Mouse (Mus musculus): ENCODE measurements around the gene Cnst.
A peak's percentile ranks its signal among the peaks of the same experiment; 100 is the strongest.

Cnst gene

DNA sequence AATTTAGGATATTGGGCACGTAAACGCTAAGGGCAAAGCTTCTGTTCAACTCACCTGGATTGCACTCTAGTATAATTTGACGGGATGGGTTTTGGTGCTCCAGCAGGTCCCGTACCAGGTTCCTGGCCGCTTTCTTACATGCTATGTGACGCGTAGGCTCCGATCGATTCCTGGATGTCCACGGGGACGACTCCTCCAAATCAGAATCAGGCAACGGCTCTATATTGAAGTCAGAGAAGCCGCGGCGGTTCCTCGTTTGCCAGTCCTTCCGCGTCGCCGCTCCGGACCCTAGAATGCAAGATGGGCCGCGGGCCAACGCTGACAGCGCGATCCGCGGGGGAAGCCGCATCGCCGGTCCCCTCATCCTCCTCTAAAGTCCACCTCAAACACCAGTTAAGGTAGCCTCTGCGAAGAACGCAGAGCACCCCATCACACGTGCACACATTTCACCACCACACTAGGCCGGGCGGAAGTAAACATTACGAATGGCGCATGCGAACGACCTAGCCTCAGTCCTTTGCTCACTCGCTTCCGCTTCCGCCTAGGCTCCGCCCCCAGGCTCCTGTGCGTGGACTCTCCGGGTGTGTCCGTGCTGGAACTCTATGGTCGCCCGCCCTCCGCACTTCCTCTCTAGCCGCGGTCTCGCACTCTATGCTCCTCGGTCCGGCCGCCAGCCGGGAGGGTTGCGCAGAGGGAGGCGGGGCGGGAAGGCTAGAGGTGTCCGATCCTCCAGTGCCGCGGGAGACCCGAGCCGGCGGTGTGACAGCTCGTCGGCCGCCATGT lies at the start of gene Cnst, which contains the start of gene Tfb2m:
Gene Cnst, plus strand, starts transcription at position 603 of the 783 bp plus-strand sequence.
Gene Tfb2m, minus strand, starts transcription at position 500 of the 783 bp plus-strand sequence.
- peak; percentile 96 for DNase-seq (ENCODE audit: low read depth, low spot score)

DNA sequence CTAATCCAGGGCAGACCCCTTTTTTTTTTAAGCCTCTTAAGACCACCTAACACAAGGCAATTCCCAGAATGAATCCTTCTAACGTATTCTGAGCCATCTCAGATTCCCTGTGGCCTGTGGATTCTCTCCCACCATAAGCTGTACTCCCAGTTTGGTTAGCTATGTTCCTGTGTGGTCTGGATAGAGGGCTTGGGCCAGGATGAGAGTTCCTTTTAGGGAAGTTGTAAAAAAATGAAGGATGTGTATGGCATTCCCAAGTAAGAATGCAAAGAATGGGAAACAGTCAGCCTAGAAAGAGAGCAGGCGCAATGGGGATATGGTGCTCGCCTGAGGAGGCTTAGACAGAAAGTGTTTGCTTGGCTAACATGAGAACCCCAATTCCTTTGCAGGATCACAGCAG lies 46.9 kb upstream of the Cnst start:
- no peak for DNase-seq (ENCODE audit: low read depth, low spot score)

DNA sequence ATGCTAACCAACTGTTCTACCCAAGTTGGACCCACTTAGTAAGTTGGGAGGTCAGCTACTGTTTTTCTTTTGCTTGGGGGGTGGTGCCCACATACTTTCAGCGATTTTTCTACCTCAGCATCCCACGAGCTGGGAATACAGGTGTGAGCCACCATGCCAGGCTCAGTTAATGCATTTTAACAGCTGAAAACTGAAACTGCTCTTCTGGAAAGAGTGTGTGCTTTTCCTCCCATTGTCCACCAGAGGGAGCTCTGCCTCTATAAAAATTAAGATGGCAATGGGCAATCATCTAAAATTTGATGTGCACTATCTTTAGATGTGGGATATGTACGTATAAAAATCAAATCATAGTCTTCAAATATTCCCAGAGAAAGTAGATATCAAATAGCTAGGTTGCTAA lies 43.6 kb upstream of the Cnst start:
- no peak for DNase-seq (ENCODE audit: low read depth, low spot score)

DNA sequence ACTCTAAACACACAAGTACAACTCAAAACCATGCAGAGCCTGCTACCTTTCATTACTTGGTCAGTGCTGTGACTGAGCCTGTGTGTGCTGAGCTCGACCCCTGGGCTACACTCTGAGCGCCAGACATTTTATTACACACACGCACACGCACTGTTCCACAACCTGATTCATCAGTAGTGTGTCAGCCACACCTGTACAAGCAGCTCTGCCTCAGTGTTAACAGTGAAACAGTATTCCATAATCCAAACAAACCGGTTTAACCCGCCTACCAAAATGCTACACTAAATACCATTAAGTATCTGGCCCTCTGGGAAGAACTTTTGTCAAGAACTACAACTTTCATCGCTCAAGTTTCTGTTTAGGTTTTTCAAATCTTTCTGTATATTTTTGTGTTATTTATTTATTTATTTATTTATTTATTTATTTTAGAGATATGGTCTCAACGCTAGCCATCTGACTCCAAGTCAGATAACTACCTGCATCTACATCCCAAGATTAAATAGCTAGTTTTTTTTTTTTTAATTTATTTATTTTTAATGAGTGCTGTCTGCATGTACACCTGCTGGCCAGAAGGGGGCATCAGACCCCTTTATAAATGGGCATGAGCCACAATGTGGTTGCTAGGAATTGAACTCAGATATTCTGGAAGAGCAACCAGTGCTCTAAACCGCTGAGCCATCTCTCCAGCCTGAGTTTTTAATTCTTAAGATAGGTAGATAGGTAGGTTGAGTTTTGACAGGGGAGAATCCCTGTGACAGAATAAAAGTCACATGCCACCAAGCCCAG lies 39.4 kb upstream of the Cnst start:
- DNase-seq (ENCODE audit: low read depth, low spot score), result no peak

DNA sequence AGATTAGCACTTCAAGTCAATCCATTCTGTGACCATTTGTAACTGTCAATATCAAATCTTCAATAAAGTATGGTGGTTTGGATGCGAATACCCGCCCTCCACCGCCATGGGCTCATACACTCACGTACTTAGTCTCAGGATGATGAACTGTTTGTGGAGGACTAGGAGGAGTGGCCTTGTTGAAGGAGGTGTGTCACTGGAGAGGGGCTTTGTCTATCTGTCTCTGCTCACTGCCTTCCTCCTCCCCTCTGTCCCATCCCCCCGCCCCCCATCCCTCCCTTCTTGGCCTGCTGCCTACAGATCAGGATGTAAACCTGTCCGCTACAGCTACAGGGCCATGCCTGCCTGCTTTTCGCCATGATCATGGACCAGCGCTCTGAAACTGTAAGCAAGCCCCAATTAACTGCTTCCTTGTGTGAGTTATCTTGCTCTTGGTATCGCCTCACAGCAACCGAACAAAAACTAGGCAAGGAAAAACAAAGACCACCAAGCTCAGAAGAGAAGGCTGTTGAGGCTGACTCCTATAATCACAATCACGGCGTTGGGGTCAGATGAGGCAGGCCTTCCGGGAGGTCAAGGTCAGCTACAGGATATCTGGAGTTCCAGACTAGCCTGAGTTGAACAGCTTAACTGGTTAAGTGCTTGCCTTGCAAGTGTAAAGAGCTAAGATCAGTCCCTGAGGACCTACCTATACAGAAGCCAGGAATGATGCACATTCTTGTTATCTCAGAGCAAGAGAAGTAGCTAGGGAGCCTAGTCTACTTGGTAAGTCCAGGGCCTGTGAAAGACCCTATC lies 35.4 kb upstream of the Cnst start:
- no peak for DNase-seq (ENCODE audit: low read depth, low spot score)

DNA sequence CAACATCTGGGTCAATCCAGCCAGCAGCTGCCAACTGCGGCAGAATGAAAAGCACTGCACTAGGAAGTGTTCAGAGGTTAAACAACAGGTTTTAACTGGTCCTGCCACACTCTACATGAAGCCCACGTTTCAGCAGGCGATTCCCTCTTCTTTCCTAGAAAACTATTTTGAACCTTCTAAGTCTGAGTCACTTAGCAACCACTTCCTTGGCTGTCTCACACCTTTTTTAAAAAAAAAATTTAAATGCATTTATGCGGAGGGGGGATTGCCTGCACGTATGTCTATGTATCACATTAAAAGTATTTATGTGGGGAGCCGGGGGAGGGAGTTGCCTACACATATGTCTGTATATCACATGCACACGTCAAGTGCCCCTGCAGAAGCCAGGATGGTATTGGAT lies 34.3 kb upstream of the Cnst start:
- DNase-seq (ENCODE audit: low read depth, low spot score), result no peak

DNA sequence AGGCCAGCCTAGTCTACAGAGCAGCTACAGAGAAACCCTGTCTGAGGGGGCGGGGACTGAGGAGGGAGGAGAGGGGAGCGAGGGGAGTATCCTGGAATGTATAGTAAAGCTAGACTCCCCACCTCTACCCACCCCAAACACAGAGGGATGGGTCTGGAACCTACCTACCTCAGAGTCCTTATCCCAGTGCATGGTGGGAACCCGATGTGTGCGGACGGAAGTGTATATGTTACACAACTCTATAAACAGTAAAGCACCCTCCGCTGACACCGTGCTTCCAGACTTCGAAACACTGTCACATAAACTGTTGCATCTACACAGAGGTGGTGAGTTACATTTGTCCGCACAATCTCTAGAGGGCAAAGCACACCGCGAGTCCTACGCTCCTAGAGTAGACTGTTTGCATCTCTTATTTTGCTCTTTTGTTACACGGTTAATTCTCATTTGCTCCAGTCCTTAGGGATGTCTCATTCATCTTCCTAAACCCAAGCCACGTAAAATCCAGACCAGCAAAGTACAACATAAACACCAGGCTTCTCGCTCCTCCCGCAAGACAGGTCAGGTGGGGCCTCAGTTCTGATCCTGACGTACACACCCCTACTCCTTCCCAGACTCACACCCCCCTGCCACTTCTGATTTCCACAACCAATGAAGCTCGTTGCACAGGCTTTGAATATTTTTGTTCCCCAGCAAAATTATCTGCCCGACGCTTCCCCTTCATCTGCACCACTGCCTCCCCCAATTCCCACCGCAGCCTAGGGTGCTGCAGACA lies 29.0 kb upstream of the Cnst start:
- no peak for DNase-seq (ENCODE audit: low read depth, low spot score)

DNA sequence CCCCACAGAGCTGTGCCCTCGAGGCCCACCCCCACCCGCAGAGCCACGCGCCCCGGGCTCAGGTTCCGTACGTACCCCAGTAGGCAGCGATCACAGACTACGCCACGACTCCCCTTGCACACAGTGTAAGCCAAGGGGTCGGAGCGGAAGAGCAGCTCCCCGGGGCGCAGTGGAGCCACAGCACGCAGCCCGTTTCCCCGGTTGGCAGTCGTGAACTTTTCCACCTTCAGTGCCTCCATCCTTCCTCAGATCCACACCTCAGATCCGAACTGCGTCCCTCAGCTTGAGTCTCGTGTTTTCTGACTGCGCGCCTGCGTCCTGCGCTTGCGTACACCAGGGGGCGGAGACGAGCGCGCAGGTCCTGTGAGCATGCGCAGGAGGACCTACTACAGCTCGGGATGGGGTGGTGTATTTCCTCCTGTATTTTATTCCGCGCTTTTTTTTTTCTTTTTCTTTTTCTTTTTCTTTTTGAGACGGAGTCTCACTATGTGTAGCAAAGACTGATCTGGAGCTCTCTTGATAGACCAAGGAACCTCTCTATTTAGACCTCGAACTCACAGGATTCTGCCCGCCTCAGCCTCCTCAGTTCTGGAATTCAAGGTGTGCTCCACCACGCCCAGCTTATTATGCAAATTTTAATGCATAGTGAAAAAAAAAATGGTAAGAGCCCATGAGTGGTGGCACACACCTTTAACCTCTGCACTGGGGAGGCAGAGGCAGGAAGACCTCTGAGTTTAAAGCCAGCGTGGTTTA lies 28.3 kb upstream of the Cnst start, which contains the start of gene Smyd3:
Gene Smyd3, minus strand, starts transcription at position 329 of the 753 bp plus-strand sequence.
- DNase-seq (ENCODE audit: low read depth, low spot score), result peak; percentile 73

DNA sequence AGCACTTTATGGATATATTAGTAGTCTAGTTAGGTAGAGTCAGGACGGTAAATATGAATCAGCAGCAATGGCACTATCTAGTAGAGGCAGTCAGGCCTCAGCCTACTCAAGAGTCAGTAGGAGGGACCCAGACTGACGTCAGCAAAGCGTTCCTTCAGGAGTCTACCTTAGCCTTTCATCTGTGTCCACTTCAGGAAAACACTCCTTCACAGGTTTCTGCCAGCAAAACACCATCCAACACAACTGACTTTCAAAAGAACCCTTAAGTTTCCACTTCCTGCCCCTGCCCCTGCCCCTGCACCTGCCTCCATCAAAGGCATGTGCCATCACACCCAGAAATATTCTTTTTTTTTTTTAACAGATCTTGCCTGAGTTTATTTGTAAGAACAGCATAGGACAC lies 26.3 kb upstream of the Cnst start:
- DNase-seq (ENCODE audit: low read depth, low spot score), result no peak

DNA sequence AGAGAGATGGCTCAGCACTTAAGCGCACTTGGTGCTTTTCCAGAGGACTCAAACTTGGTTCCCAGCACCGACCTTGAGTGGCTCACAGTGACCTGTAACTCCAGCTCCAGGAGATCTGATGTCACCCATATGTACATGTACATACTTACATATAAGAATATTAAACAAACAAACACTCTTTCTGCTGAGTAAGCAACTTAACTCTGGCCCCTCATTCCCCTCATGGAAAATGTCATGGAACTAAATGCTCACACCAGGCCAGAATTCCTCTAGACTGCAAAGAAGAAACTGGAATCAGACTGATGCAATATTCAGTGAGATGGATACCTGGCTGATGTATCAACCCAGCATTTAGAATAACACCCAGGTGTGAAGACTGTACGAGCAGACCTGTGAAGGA lies 7.1 kb upstream of the Cnst start:
- DNase-seq (ENCODE audit: low read depth, low spot score), result no peak

DNA sequence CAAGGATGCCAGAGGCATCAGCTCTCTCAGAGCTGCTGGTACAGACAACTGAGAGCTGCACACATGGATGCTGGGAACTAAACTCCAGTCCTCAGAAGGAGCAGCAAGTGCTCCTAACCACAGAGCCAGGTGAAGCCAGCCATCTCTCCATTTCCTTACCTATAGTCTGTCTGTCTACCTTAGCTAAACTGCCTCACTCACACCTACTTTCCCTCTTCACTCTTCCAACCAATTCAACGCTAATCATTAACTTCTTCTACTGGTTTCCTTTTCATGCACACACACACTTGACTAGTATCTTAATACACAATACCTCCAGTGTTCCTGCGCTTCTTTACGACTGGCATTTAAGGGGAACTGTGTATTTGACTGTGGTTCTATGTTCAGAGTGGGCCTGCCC lies 6.3 kb upstream of the Cnst start:
- DNase-seq (ENCODE audit: low read depth, low spot score), result no peak

DNA sequence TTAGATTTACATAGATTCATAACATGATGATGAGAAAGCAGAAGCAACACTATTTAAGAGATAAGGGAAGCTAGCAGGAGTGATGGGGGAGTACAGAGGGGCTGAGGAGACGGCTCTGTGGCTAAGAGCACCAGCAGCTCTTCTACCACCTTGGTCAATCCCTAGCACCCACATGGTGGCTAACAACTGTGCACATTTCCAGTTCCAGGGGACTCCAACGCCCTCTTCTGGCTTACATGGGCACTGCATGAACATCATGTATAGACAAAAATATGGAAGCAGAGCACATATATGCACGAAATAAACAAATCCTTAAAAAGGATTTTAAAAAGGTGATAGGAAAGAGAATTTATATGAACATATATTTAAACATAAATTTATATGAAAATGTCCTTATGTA lies 4.7 kb upstream of the Cnst start:
- DNase-seq (ENCODE audit: low read depth, low spot score), result no peak

DNA sequence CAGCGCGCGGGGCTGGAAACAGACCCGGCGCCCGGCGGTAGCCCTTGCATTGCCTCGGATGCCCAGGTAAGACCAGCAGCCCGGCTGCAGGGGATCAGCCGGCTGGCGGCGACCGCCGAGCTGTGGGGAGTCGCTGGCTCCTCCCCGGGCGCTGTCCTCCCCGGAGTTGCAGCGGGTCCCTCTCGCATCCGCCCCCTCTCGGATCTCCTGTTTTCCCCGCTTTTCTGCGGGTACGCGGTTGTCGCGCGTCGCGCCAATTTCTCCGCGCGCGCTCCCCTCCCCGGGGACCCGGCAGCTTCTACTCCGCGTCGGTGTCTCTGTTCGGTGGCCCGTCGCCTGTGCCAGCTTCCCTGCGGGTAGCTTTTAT lies 364 bp downstream of the Cnst start:
- DNase-seq (ENCODE audit: low read depth, low spot score), result no peak

DNA sequence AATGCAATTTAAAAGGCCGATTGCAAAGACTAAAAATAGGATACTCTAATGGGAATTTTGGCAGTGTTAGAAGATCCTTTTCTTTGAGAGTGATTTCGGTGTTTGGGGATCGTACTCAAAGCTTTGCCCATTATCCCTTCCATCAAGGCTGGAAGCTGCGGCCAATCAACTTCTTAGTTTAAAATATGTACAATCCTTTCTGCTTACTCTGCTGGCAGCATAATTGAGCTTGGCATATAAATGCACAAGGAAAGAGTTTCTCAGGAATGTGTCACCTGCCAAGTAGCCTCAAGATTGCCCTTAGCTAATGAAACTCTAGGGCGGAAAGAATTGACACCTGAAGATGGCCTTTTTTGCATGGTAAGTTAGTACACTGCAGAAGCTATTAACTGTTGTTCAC lies 1.0 kb downstream of the Cnst start:
- DNase-seq (ENCODE audit: low read depth, low spot score), result no peak

DNA sequence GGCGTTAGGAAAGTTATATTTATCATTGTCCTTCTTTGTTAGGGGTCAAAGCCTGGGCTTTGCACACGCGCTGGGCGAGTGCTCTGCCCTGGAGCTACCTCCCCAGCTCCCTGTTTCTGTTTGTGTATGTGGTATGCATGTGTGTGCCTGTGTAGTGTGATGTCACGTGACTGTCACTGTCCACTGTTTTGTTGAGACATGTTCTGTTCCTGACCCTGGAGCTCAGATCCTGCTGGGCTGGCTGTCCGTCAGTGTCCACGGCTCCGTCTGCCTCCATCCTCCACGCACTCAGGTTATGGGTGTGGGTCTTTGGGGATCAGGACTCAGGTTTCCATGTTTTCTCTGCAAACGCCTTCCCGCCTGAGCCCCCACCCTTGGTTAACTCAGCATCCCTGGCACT lies 2.0 kb downstream of the Cnst start:
- no peak for DNase-seq (ENCODE audit: low read depth, low spot score)

DNA sequence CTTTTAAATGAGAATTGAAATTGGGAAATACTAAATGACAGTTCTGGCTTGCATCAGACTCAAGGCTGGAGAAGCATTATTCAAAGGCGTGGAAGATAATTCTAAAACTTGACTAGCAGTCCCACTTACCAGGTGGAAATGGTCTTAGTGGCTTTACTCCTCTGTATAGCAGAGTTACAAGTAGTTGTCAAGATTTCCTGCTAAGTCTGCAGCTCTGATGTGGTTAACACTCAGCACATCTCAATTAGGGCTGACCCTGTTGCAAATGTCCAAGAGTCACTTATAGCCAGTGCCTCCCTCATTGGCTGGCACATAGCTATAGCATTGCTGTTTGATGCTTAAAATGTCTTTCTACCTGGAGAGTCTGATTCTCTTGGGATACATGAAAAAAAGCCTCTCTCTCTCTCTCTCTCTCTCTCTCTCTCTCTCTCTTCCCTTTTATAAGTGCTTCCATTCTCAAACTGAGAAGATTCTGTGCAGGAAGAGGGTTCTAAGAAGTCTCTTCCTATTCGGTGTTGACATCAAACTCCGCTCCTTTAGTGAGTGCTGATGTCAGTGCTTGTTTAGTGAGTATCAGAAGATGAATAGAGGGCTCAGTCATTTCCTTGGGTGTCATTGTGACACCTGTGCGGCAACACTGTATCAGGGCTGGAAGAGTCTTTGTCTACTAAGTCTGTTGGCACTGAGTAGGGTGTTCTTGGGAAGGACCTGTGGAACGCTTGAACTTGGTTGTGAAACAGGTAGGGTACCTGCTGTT lies 3.0 kb downstream of the Cnst start:
- DNase-seq (ENCODE audit: low read depth, low spot score), result no peak

DNA sequence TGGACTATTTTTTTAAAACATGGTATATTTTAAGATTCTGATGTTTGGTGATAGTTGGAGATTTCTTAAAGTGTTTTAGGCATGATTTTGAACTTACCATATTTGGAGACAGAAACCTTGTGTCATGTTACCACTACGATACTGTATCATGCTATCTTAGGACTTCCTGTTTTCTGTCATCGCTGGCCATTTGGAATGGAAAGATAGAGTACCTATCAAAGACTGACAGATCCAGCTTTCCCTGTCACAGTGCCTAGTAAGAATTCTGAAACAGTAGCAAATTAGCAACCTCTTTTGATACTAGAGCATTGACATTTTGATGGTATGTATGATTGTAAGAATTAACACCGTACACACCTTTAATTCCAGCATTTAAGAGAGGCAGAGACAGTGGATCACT lies 5.2 kb downstream of the Cnst start:
- DNase-seq (ENCODE audit: low read depth, low spot score), result no peak

DNA sequence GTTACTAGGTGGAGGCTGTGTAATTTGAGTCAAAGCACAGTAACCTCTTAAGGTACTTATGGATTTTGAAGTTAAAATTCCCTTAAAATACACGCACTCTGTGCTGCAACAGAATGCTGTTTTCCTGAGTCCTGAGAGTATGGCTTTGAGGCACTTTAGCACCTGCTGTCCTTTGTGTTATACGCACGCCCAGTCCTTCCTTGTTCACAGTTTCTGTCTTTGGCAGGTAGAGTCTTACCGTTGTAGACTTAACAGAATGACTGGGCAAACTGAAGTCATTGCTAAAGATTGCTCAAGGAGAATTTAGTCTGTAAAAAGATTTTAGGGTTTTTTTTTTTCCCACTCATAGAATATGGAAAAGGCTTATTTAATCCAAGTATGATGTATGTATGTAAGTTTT lies 5.8 kb downstream of the Cnst start:
- DNase-seq (ENCODE audit: low read depth, low spot score), result no peak

DNA sequence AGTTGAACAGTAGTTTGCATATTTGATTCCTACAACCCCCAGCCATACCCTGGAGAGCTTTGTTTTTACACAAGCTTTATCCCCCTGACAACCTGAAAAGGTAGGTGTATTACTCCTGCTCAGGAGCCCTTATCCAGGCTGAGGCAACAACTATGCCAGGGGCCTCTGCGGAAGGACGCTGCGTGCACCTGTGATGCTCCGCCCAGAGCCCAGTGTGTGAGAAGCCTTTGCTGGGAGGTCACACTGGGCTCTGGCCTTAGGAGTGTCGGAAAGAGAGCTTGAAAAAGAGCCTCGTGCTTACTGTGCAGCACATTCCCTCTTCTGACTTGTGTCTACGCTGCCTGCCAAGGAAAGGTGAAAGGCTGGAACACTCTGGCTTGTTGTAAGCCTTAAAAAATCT lies 6.6 kb downstream of the Cnst start:
- no peak for DNase-seq (ENCODE audit: low read depth, low spot score)
